ENCODE assay signal across 9 mouse cellular contexts in genomic region chr6:136689790-136690413, GRCm38 (mm10). TPM values are rescaled to one million over a fixed set of nuclear protein-coding genes. Genes with fewer than 3 reads are reported as not detected.
A peak's percentile ranks its signal among the peaks of the same experiment; 100 is the strongest.
DNase-seq lines count a peak whose midpoint lies in the region; ATAC-seq and TF ChIP-seq lines count a peak whose summit lies in the region.
"Had no signal": no experiment of that assay in that cellular context is flagged by ENCODE, and none has a peak within 500 bp of the region (broad histone marks: within the 10 kb centered on the region; RNA-seq: fewer than 3 reads in every experiment).

No protein-coding gene starts in this region.

- H3K36me3 ChIP-seq in kidney, adult 2 months (ENCODE audit: control insufficient read depth, insufficient read depth, low read length) = no peaks in the 10 kb centered on the region
- H3K36me3 ChIP-seq: limb, embryonic 13.5 days had no signal

- no peaks in the 10 kb centered on the region for H3K27me3 ChIP-seq in kidney, adult 2 months (replicated peaks; ENCODE audit: control insufficient read depth, insufficient read depth, low read length)
- H3K27me3 ChIP-seq: limb, embryonic 13.5 days had no signal

- no peak for TF ChIP-seq CTCF in kidney, adult 2 months (conservative IDR thresholded peaks at IDR 0.05; ENCODE audit: insufficient read depth, insufficient read length, low read depth, low read length)

- no peaks in the 10 kb centered on the region for H3K4me1 ChIP-seq in kidney, adult 2 months (ENCODE audit: control insufficient read depth, insufficient read depth, low read length)

- H3K27ac ChIP-seq in kidney, adult 2 months (ENCODE audit: insufficient read depth, low read depth, low read length) = no peak overlapping the region

- H3K4me3 ChIP-seq in kidney, adult 2 months (ENCODE audit: insufficient read depth, low read depth, low read length) = no peak overlapping the region
- H3K4me3 ChIP-seq: limb, embryonic 13.5 days had no signal

- ATAC-seq in CD4-positive, CD25-positive, alpha-beta regulatory T cell, adult 4 months = peak; percentile 98
- ATAC-seq in hematopoietic stem cell, adult 5-6 weeks (replicated peaks in 1 of 2; ENCODE audit: insufficient read depth in 1 of 2, low FRiP score in 2 of 2, low TSS enrichment in 1 of 2, low read depth in 1 of 2, poor library complexity in 2 of 2, severe bottlenecking in 2 of 2) = peak; percentile 96 to 97
- ATAC-seq in monocyte, adult 5-6 weeks (replicated peaks; ENCODE audit: insufficient number of reproducible peaks, low FRiP score, low TSS enrichment, poor library complexity, severe bottlenecking) = peak; percentile 96
- ATAC-seq in erythroid progenitor cell, adult 5-6 weeks (replicated peaks; ENCODE audit: low FRiP score, poor library complexity, severe bottlenecking) = no peak

- DNase-seq in kidney, adult 2 months = peak; percentile 8
- DNase-seq in kidney, adult 18-20 months = no peak
- no peak for DNase-seq in right cerebral cortex, adult 18-20 months
- no peak for DNase-seq in MN1 (ENCODE audit: low spot score)

- no peak for TF ChIP-seq POLR2A in kidney, adult 2 months (IDR thresholded peaks at IDR 0.05; ENCODE audit: low read depth, low read length)

- WGBS in kidney, adult 2 months = 60% methylated on average over 15 of the region's 15 CpGs

RNA-seq across cellular contexts. Expression of gene Plbd1, which starts 28.2 kb away (rescaled TPM):
- 16.7 and 22.8 TPM in 2 replicates for polyA plus RNA-seq in kidney, adult 2 months (2012; rRNA removed)
- 1 to 10 TPM; 1.2 to 1.4 TPM for polyA plus RNA-seq in CD4-positive, CD25-positive, alpha-beta regulatory T cell, adult 4 months (2017; shearing (Covaris generic))
- 13.3 and 38.4 TPM in 2 replicates for total RNA-seq in hematopoietic stem cell, adult 5-6 weeks (2017)
- total RNA-seq in monocyte, adult 5-6 weeks (2017) = 233 to 370 TPM (median 331 TPM) in 3 replicates
- total RNA-seq in erythroid progenitor cell, adult 5-6 weeks (2015; ENCODE audit: low replicate concordance) = 31.0 and 37.7 TPM in 2 replicates
- 17.2 and 24.4 TPM in 2 replicates for total RNA-seq in erythroid progenitor cell, adult 5-6 weeks (2017; ENCODE audit: low replicate concordance)
